Mouse (Mus musculus): ENCODE measurements at regions not wholly inside any gene's neighbourhood (a gene's known extent, or its start where the extent isn't known, plus 50 kb on each side); places are given as distances from the start of the nearest gene placed in this dataset.
A peak's percentile ranks its signal among the peaks of the same experiment; 100 is the strongest.

DNA sequence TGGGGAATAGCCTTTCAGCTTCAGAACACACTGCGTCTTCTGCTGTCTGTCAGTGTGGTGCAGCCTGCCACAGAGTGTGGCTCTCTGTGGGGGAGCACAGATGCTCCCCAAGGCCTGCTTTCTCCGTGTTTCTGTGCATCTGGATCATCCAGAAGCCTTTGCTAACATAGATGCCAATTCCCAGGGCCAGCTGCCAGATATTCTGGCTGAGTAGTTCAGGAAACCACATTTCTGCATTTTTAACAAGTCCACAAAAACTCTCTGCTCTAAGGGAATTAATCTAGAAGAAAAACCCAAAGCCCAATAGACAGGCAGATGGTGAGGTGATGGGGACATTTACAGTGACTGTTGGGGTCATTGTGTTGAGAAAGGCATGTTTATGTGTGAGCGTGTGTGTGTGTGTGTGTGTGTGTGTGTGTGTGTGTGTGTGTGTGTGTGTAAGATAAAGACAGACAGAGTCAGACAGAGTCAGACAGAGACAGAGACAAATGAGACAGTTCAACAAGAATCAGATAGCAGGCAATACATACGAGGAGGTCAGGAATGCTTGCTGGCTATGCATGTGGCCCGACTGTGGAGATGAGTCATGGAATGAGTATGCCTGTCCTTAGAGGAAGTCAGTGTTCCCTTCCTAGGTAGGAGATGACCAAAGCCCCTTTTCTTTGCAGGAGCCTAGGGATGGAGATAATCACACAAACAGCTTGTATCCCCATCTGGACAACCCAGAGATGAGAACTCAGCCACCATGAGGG is 176.3 kb upstream of the Spaca1 start:
- DNase-seq (ENCODE audit: low read depth, low spot score), result peak; percentile 83

DNA sequence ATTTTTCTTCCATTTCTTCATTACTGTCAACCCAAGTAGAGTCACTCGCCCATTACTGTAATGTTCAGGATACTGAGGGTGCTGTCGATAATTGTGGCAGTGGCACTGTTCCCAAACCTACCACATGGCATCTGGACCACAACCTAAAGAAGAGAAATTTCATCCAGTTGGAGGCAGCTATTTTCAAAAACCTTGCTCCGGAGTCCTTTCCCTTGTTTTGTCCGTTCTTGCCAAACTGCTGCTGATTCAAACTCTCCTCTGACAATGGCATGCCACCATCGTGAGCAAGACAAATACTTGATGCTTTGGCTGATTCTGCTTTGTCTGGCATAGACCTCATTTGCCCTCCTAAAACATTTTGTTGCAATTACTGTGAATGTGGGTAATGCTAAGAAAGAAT is 176.9 kb upstream of the Spaca1 start:
- peak; percentile 25 for DNase-seq (ENCODE audit: low read depth, low spot score)

DNA sequence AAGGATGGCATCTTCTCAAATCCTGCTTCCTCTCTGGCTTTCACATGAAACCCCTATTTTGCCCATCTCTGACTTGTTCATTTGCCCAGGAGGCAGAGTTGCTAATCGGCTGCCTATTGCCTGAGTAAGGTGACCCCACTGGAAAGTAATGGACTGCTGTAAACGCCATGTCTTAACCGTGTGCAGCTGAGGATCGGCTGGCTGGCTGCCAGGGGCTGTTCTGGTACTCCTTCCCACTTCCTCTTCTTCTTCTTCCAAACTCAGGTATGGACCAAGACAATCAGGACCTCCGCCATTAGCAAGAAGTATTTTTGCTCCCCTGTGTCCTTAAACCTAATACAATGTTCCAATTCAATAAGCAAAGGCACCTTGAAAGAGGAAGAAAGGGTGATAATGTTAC is 177.6 kb upstream of the Spaca1 start:
- DNase-seq (ENCODE audit: low read depth, low spot score), result no peak

DNA sequence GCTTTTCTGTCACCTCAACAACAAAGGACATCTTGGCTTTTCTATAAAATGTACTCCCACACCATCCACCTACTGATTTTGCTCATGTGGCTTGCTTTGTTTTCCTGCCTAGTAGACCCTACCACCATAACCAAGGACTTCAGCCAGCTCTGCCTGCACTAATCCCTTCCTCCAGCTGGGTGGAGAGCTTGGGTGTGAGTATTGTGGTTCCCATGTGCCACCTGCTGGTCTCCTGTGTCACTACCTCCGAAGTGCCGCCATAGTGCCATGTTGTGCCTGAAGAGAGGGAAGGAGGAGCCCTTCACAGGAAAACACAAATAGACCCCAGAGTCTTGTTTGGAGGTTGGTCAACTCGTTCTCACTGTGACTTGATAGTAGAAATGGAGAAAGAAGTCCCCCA is 181.3 kb upstream of the Spaca1 start:
- peak; percentile 88 for DNase-seq (ENCODE audit: low read depth, low spot score)

DNA sequence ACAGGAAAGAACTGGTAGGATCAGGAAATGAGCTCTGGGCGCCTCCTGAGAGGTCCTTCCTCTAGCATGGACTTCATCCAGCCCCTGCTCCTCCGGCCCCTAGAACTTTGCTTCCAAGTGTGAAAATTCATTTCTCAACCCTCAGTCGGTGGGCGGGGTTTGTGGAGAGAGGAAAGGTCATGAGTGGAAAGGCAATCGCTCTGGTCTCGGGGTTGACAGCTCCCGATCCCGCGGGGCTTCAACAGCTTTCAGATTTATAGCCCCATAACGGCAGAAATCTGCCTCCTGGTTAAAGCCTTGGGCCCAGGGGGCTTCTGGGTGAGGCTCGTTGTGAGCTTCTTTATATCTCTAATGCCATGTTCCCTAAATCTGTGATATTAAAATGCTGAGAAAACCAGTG is 184.2 kb upstream of the Spaca1 start:
- DNase-seq (ENCODE audit: low read depth, low spot score), result no peak

DNA sequence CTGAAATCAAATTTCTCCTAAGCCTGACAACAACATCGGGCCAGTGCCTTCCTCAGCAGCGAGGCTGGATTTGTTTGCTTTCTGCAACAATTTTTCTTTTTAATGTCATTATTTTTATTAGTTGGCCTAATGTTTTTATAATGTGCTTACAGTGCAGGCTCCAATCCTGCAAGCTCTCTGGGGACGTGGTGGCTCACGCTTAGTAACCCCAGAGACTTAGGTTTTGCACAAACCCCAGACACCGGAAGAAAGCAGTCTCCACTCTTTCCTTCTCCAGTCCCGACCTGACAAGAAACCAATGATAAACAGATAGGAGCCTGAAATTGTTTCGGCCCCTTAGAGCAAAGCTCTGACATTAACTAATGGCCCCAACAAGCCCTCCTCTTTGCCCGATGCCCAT is 184.7 kb upstream of the Spaca1 start:
- DNase-seq (ENCODE audit: low read depth, low spot score), result no peak

DNA sequence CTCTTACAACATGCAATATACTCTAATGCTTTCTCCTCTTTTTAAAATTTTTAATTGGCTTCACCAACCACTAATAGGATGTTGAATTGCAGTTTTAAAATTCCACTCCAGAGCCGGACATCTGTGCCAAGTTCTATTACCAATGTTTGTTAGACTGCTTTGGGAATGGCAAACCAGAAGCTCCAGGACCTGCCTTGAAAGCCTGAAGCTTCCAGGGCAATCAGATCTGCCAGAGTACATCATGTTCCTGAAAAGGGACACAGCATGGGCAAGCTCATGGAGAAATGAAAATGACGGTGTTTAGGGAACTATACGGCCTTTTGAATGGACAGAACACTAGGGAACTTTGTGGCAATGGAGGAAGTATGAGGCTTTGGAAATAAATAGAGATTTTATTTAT is 187.8 kb upstream of the Spaca1 start:
- DNase-seq (ENCODE audit: low read depth, low spot score), result peak; percentile 31

DNA sequence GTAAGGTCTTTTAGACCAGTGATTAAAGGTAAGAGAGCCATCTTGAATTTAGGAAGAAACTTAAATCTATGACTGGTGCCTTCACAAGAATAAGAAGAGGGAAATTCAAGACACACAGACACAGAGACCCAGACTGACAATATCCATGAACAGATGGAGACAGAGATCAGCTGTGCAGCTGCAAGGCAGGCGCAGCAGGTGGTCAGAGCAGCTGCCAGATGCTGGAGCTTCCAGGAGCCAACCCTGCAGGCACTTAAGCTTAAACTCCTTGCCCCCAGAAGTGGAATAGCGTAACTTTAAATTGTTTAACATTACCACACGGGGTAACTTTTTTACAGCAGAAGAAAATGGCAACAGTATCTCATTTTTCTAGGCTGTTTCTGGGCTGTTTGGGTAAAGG is 189.6 kb upstream of the Spaca1 start:
- no peak for DNase-seq (ENCODE audit: low read depth, low spot score)

DNA sequence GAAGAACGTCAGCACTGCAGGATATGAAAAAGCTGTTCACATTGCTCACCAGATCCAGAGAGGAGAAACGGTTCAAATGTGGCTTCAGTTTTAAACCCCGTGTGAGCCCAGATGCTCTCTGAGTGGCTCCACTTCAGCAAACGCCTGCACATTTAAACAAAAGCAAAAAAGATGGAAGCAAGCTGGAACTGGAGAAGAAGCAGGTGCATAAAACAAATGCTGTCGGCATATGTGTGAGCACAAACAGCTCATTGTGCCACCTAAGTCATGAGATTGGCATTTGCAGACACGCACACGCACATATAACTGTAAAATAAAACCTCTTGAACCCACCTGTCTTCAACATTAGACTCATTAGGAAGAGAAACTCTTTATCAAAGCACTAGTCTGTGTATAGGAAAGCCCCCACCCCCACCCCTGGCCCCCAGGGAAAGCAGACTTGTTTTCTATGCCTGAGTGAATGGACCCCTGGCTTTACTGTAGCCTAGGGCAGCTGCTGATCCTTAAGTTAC is 191.1 kb upstream of the Spaca1 start:
- DNase-seq (ENCODE audit: low read depth, low spot score), result peak; percentile 54

DNA sequence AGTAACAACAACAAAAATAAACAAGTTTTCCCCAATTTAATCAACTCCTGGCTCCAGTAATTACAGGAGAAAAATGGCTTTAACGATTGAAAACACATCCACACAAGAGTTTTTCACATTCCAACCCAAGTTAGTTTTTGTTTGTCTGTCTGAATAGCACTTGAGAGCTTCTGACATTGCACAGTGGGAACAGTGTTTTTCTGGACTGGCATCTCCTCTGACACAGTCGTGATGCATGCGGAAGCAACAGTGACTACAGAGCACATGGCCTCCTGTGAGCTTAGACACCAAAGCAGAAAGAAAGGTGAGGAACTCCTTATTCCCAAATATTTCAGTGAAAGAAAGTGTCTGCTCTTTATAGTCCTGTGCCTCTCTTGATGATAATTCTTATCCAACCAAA is 191.7 kb upstream of the Spaca1 start:
- no peak for DNase-seq (ENCODE audit: low read depth, low spot score)

DNA sequence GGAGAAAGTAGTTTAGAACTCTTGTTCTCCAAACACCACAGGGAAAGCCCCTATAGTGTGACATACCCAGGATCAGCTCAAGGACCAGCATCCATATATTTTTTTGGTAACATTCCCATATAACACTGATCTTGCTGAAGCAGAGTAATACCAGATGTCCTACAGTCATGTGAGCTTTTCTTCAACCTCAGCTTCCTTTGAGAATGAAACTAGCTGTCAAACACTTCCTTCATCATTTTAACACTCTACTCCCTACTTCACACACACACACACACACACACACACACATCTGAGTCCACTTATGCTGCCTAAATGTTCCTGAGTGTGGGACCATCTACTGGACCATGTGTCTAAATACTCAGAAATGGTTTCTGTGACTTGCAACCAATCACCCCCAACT is 209.5 kb upstream of the Spaca1 start:
- DNase-seq (ENCODE audit: low read depth, low spot score), result no peak

DNA sequence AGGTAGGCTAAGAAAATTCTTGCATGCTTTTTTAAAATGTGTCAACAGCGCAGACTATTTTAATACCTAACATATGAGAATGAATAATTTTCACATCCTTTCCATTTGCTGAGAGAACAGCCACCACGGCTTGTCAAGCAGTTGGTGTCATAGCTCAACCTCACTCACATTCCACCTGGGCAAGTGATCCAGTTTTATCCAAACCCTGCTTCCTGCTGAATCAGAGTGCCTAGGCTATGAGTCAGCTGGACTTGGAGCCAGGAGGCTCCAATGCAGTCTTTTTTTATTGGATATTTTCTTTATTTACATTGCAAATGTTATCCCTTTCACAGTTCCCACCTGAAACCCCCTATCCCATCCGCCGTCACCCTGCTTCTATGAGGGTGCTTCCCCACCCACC is 210.5 kb upstream of the Spaca1 start:
- DNase-seq (ENCODE audit: low read depth, low spot score), result peak; percentile 20

DNA sequence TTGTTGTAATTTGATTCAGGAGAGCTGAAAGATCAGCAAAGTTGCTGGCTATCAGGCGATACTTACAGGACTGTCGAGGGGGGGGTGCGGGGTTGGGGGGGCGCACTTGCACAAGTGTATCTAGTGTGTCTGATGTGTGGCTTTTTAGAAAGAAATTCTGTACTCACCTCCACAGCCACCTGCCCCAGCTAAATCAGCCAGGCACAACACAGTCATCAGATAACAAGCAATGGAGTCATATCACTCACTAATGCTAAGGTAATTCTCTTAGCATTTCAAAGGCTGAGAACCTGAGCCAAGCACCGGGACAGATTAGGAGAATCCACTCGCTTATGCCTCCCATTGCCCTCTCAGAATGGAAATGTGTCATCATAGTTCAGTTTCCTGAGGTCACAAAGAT is 211.8 kb upstream of the Spaca1 start:
- DNase-seq (ENCODE audit: low read depth, low spot score), result no peak

DNA sequence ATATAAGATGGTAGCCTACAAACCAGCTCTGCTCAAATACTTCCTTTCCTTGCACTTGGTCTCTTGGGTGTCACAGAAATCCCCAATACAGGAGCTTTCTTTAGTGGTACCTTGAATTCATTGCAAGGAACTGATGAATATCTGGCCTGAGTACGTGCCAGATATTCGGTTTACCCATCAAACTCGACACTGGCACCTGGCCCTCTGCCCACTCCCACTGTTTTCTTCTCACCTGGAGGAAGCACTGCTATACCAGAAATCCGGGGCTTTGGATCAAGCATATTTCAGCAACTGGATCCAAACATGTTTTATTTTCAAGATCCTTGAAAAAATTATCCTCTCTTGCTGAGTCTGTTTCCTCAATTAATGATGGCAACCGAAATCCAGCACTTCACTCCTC is 214.4 kb upstream of the Spaca1 start:
- no peak for DNase-seq (ENCODE audit: low read depth, low spot score)

DNA sequence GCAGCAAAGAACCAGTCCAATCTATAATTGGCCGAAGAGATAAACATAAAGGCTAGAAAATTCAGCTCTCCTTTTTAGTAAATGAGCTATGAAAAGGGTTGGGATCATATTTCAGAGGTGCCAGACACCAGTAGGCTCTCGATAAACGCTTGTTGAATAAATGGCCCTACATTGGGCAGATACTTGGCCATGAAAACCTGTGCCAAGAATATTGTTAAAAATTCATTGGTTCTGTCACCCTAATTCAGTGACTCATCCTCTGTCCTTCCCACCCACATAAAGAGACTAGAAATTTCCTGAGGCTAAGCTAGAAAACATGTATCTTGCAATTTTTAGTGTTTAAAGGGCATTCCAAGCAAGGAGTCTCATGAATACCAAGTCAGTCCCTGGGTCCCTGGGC is 224.3 kb upstream of the Spaca1 start:
- peak; percentile 62 for DNase-seq (ENCODE audit: low read depth, low spot score)

DNA sequence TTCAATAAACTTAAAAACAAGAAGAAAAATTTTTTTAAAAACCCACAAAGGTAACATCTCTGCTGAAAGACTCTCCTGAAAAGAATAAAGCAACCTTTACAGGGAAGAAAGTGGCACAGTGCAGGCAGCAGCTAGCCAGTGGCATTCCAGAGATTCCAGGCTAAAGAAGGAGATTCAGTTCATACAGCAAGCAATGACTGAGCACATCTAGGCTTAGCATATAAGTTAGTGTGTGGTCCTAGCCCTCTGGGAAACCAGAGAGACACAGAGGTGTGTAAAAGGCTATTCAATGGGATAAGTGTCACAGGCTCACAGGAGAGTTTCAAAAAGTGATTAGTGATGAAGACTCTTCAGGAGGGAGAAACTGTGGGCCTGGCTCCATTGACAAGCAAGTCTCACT is 225.4 kb upstream of the Spaca1 start:
- DNase-seq (ENCODE audit: low read depth, low spot score), result no peak

DNA sequence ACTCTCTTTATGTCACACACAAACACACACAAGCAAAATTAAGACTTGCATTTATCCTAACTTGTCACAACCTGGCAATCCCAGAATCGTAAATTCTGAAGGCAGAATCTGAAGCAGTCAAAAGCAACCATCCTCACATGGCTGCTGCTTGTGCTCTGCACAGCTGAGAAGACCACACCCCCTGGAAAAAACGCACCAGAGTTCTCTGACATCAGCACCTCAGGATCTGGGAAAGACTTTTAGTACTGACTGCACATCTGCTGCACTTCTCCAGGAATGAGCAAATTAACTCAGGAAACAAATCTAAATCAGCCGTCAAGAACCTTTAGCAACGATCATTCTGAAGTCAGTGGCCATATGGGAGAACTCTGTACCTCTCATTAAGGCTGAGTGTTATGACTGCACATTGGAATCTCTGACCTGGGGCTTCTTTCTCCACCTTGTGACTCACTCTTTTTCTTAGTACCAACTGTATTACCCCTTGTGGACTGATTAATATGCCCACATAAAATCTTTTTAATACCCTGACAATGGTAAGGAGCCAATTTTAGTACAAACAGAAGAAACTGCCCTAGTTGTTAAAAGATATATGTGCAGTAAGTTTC is 248.1 kb upstream of the Akirin2 start:
- no peak for DNase-seq (ENCODE audit: low read depth, low spot score)

DNA sequence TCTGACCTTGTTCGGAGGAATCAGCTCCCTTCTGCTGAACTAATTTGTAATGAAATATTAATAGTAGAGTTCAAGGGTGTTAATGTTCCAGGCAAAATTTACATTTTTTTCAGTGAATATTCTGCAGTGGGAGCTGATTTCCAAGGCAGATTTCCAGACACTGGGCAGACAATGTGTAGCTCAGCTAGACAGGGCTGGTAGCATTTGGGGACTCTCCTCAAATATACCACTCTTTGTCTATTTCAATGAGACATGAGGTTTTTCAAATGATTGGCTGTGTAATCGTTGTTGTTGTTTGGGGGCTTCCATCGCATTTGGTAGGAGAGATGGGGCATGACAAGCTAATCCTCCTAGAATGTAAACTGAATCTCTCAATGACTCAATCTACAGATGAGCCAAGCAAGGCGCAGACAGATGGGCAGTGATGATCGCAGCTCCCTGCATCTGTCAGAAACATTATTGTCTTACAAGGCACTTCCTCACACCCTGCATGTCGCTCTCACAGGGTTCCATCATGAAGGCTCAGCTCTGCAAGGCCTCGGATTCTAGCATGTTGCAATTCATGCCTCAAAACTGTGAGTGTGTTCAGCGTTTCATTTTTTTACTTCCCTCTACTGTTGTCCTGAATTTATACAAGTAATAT is 241.7 kb upstream of the Akirin2 start:
- DNase-seq (ENCODE audit: low read depth, low spot score), result peak; percentile 56

DNA sequence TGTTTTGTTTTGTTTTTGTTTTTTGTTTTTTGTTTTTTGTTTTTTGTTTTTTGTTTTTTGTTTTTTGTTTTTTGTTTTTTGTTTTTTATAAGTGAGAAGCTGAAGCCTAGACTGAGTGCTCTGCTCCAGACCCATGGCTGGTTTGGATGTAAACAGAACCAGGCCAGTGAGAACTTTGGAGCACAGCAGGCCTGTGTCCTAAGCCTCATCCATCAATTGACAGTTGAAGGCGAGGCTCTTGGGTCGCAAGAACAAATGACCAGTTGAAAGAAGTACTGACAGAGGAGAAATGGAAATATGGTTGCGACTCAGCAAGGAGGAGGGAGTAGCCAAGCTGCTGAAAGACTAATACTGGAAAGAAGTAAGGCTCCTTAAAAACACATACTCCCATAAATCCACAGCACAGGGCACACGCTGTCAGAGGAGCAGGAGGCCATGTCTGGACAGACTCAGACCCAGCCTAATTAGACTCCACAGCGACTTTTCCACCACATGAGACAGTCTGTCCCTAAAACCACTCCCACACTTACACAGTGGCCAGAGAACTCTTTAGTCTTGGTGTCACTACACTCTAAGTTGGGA is 240.6 kb upstream of the Akirin2 start:
- no peak for DNase-seq (ENCODE audit: low read depth, low spot score)

DNA sequence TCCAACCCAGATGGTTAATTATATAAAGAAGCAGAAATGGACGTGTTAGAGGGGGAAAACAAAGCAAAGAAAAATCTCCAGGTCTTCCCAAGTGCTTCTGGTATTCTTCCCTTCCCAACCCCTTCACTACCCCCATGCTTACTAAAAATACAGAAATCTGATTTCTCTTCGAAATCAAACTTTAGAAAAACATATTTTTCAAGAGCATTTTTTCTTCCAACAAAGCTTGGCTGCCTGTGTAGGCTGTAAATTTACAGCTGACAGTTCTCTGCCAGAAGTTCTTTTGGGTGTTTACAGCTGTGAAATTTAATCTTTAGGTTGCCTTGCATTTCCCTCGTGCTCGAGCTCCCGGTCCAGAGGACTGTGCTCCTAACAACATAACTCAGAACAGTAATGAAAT is 234.9 kb upstream of the Akirin2 start:
- DNase-seq (ENCODE audit: low read depth, low spot score), result peak; percentile 52

DNA sequence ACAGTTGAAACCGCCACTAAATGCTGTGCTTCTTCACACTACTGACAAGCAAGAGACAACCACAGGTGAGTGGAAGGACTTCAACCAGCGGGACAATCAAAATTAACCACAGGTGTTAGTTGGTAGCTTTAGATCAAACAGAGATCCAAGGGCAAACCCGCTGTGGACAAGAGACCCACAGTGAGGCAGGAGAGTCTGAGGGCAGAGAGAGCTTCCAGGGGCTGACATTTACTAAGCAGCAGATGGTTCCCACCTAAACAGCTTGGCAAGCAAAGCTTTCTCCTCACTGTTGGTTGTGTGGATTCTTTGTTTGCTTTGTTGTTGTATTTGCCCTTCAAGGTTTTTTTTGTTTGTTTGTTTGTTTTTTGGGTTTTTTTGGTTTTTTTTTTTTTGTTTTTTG is 227.9 kb upstream of the Akirin2 start:
- DNase-seq (ENCODE audit: low read depth, low spot score), result peak; percentile 54

DNA sequence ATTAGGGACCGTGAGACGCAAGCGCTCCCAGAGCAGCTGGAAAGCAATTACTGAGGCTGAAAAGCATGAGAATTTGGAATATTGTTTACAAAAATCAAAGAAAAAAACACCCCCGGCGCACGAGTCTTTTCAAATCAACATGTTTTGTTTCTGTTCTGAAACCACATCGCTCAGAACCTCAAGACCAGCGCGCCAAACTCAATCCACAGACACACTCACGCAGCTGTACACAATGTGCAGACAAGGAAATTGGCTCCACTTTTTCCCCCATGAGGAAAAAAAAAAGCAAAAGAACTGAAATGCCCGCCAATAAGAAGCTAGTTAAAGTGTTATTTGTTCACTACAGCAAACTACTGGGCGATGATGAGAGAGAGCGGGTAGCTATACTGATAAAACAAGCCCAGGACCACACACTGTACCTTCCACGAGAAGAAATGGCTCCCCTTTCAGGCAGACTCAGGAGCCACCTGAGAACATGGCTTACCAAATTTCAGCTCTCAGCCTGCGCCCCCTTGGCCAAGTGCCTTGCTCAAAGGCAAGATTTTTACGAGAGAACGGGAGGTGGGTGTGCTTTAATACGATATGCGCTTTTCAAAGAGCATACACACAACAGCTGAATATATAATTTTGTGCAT is 222.5 kb upstream of the Akirin2 start:
- DNase-seq (ENCODE audit: low read depth, low spot score), result peak; percentile 29

Data from brain, adult 2 months (tissue).